Mouse (Mus musculus): Measurements from ENCODE around the gene Ocm.

DNA sequence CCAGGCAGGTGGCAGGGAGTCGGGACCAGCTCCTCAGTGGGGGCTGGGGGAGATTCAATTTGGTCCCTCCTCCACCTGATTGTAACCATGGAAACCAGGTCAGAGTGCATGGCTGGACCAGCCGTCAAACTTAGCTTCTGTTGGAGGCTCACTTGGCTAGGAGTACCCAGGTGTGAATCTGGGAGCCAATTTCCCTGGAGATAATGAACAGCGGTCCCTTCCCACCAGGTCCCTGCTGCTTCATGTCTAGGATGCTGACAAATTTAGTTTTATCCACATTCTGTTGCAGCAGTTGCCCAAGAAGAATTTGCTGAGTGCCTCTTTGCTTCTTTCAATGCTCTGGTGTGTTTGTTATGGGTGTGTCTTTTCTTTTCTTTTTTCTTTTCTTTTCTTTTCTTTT lies 27.0 kb upstream of the Ocm start:
- TF ChIP-seq POLR2A (IDR thresholded peaks at IDR 0.05; ENCODE audit: control insufficient read depth, low read depth, low read length) (no peak), CTCF (IDR thresholded peaks at IDR 0.05; ENCODE audit: control insufficient read depth, insufficient read depth, insufficient replicate concordance, low read depth, low read length) (no peak)

All from testis, adult 2 months (tissue).